Mouse (Mus musculus) G1E (cell line): Measurements from ENCODE around the gene Nanos1. TPM values are rescaled to one million over a fixed set of nuclear protein-coding genes. Genes with fewer than 3 reads are reported as not detected.

Experiments used
- ATAC-seq: 2 replicates; pipeline ENCODE4 v1.8.0; 2016; ENCODE audit warnings: mild to moderate bottlenecking; ENCODE audit not compliant: insufficient number of reproducible peaks, poor library complexity, low FRiP score, severe bottlenecking; ENCODE audit errors: extremely low read depth
- DNase-seq: peaks from one replicate; pipeline ENCODE4 v3.0.0; 2012; ENCODE audit warnings: low spot score
- H3K27me3 ChIP-seq: 2 replicates; pipeline ENCODE4 v1.6.1; 2012; ENCODE audit warnings: mild to moderate bottlenecking, low read length, inconsistent platforms; ENCODE audit not compliant: insufficient read depth
- H3K36me3 ChIP-seq: replicated peaks from 2 replicates; pipeline ENCODE3; 2012; ENCODE audit warnings: mild to moderate bottlenecking, inconsistent platforms
- H3K4me1 ChIP-seq: 2 replicates; pipeline ENCODE4 v1.6.1; 2012; ENCODE audit warnings: low read depth, low read length, inconsistent platforms, mixed read lengths; ENCODE audit not compliant: insufficient read depth
- H3K4me3 ChIP-seq: 2 replicates; pipeline ENCODE4 v1.5.1; 2012; ENCODE audit warnings: low read depth, mild to moderate bottlenecking, inconsistent platforms, low read length, moderate library complexity, mixed read lengths
- H3K9me3 ChIP-seq: replicated peaks from 2 replicates; pipeline ENCODE4 v1.6.1; 2012; ENCODE audit warnings: inconsistent platforms
- CTCF ChIP-seq: IDR thresholded peaks from 2 replicates; pipeline ENCODE4 v1.5.1; 2012; ENCODE audit warnings: low read depth, low read length, inconsistent platforms, mixed read lengths
- GATA1 ChIP-seq: IDR thresholded peaks from 2 replicates; pipeline ENCODE4 v1.6.1; 2012; ENCODE audit warnings: borderline replicate concordance, low read length, inconsistent platforms, mixed read lengths
- GATA2 ChIP-seq: IDR thresholded peaks from 2 replicates; pipeline ENCODE4 v1.6.1; 2012; ENCODE audit warnings: low read depth, low read length, inconsistent platforms, borderline replicate concordance
- POLR2AphosphoS5 ChIP-seq: IDR thresholded peaks from 2 replicates; pipeline ENCODE4 v1.6.1; 2012; ENCODE audit warnings: low read depth, low read length, inconsistent platforms; ENCODE audit not compliant: insufficient replicate concordance
- TAL1 ChIP-seq: conservative IDR thresholded peaks from 2 replicates; pipeline ENCODE4 v1.6.1; 2012; ENCODE audit warnings: low read depth, low read length, inconsistent platforms, mixed read lengths
- polyA plus RNA-seq: library from polyadenylated mRNA; stranded (reverse); fragments of >175 nt; gene quantifications from 2 replicates; pipeline ENCODE4 v1.2.3, GENCODE M21; 2012
- total RNA-seq, 2 experiments: library from RNA; stranded (forward) in 1 of 2; stranded (reverse) in 1 of 2; fragments of 200-1000 nt in 1 of 2; fragments of >200 nt in 1 of 2; fragmentation: Nextera tagmentation in 1 of 2; gene quantifications; 2 replicates each; pipeline ENCODE4 v1.2.3; 2014 to 2017

Nanos1 gene
- total RNA-seq (2014; fragmentation: Nextera tagmentation) = 2.6 and 4.0 TPM in 2 replicates
- total RNA-seq (2017) = 4.4 and 4.6 TPM in 2 replicates
- 2.1 and 2.7 TPM in 2 replicates for polyA plus RNA-seq

DNA sequence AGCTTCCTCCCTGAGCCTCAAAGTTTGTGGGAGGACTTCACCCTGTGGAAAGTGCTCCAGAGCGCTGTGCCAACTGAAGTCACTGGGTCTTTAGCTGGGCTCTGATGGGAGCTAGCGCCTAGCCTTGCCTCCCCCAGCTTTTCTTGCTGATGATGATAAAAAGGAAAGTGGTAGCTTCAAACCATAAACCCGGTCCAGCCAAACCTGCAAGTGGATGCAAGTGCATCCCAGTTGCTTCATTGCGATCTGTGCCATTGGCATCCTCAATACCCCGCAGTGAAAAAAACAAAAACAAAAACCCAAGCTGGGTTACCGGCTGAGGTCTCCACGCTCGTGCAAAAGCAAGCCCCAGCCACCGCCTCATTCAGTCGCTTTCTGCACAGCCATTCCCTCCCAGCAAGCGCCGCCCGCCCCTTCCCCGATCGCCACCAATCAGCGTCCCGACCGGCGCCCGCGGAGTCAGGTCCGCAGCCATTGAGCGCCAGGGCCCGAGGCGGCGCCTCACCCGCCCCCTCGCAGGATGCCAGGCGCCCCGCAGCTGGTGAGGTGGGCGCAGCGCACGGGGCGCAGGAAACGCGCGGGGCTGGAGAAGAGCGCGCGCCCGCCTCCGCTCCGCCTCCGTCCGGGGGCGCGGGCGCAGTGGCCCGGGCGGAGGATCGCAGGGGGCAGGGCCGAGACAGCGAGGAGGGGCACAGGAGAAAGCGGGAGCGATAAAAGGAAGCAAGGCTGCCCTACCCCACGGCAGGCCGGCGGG, at the start of gene Nanos1:
TSS of gene Nanos1 (plus strand) at position 550 of the 754 bp plus-strand sequence.
- H3K4me1 ChIP-seq = peaks cover 32% of the 10 kb centered on the region
- no peak for TF ChIP-seq CTCF
- no peak for TF ChIP-seq GATA1
- no peak for TF ChIP-seq GATA2
- no peak for TF ChIP-seq TAL1
- no peak for TF ChIP-seq POLR2AphosphoS5
- H3K36me3 ChIP-seq = peaks cover 18% of the 10 kb centered on the region
- DNase-seq (peak; percentile 96), ATAC-seq (peak; percentile 83)
- peaks cover 3% of the 10 kb centered on the region; the same call in 1 of the 2 replicates for H3K27me3 ChIP-seq
- H3K4me3 ChIP-seq = peak within 1 kb of the TSS; percentile 85
- no peaks in the 10 kb centered on the region for H3K9me3 ChIP-seq

DNA sequence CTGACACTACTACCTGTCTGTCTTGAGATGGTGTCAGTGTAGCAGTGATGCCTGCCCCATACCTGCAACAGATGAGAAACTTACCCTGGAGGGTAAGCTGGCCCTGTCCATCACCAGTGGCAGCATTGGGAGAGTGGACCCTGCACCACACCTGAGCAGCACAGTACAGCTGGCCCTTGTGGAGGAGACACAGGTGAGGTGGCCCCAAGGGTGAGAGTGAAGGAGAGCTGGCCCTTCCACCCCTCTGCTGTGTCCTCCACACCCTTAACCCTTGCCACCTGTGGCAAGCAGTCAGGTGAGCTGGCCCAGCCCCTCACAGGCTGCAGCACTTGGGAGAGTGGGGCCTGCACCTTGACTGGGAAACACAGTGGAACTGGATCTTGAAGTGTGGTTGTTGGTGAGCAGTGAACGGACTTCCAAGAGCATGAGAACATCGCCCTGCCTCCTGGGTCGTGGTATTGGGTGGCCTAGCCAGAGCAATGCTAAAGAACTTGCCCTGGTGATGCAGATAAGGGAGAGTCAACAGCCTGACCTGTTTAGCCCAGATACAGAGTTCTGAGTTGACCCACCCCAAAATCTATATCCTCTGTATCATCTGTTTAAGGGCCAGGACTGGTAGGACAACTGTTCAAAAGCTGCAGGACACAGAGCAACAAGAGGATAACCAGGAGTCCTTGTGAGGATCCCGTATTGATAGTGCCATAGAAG, 46.4 kb upstream of the Nanos1 start:
- H3K4me3 ChIP-seq = no peak overlapping the region
- DNase-seq = no peak

DNA sequence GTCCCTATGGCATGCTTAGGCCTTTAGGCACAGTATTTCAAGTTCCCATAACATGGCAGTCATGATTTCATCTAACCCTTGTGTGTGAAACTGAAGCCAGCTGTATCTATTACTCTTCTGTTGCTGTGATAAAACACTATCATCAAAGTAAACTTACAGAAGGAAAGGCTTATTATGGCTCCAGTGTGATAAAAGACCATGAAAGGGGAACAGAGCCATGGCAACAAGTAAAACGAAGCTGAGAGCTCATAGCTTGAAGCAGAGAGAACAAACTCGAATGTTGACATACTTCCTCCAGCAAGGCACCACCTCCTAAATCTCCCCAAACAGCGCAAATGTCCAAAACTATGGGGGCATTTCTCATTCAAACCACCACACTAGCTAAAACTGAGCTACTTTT, 45.6 kb upstream of the Nanos1 start:
- Histone ChIP-seq H3K4me3 (no peak overlapping the region), H3K9me3 (no peaks in the 10 kb centered on the region), H3K36me3 (no peaks in the 10 kb centered on the region), H3K27me3 (peaks cover 6% of the 10 kb centered on the region; the same call in 1 of the 2 replicates), H3K4me1 (peaks cover 6% of the 10 kb centered on the region; the same call in 1 of the 2 replicates)
- TF ChIP-seq CTCF (no peak), POLR2AphosphoS5 (no peak), GATA1 (no peak), TAL1 (no peak), GATA2 (no peak)
- ATAC-seq = no peak
- no peak for DNase-seq

More for the DNA sequence above, 46.4 kb upstream of the Nanos1 start:
- peaks cover 6% of the 10 kb centered on the region; the same call in 1 of the 2 replicates for H3K27me3 ChIP-seq
- ATAC-seq = no peak
- no peaks in the 10 kb centered on the region for H3K36me3 ChIP-seq
- H3K9me3 ChIP-seq = no peaks in the 10 kb centered on the region
- H3K4me1 ChIP-seq = peaks cover 6% of the 10 kb centered on the region; the same call in 1 of the 2 replicates
- TF ChIP-seq TAL1 = no peak
- TF ChIP-seq GATA2 = no peak
- TF ChIP-seq CTCF = no peak
- no peak for TF ChIP-seq GATA1
- TF ChIP-seq POLR2AphosphoS5 = no peak

DNA sequence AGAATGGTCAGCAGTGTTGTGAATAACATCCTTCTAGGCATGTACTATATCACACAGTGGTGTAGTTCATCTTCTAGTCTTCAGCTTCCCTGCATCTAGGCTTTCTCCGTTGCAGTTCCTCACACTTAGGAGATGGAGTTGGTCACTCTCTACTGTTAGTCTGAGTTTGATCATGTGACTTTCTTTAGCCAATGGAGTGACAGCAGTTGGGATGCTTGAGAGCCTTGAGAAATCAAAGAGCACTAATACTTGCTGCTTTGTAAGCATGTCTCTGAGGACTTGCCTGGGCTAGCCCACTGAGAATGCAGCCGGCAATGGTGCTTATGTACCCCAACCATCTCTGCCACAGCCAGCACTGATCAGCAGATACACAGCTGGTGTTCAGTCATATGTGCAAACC, 43.2 kb upstream of the Nanos1 start:
- no peak for DNase-seq

DNA sequence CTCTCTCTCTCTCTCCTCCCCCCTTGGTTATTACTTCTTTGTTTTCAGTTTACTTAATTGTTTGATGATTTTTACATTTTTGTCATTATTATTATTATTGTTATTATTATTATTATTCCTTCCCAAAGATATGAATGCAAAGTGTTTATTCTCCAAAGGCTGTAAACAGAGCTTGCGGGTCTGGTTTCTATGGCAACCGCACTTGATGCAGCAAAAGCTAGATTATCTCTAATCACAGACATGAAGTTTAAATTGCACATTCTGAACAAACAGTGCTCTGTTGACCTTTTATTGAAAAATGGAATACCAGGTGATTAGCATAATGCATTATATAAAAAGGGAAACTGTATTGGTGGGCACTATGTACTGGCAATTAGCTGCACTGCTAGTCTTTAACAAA, 39.4 kb upstream of the Nanos1 start:
- ATAC-seq (no peak), DNase-seq (no peak)
- no peak for TF ChIP-seq POLR2AphosphoS5
- no peaks in the 10 kb centered on the region for H3K9me3 ChIP-seq
- H3K4me1 ChIP-seq = peaks cover 6% of the 10 kb centered on the region; the same call in 1 of the 2 replicates
- H3K36me3 ChIP-seq = no peaks in the 10 kb centered on the region
- peaks cover 17% of the 10 kb centered on the region for H3K27me3 ChIP-seq
- H3K4me3 ChIP-seq = no peak overlapping the region

More for the DNA sequence above, 43.2 kb upstream of the Nanos1 start:
- Histone ChIP-seq H3K4me1 (peaks cover 6% of the 10 kb centered on the region; the same call in 1 of the 2 replicates), H3K27me3 (peaks cover 6% of the 10 kb centered on the region; the same call in 1 of the 2 replicates), H3K36me3 (no peaks in the 10 kb centered on the region), H3K4me3 (no peak overlapping the region), H3K9me3 (no peaks in the 10 kb centered on the region)
- TF ChIP-seq GATA2 (no peak), TAL1 (no peak), GATA1 (no peak), POLR2AphosphoS5 (no peak), CTCF (no peak)
- ATAC-seq = no peak

DNA sequence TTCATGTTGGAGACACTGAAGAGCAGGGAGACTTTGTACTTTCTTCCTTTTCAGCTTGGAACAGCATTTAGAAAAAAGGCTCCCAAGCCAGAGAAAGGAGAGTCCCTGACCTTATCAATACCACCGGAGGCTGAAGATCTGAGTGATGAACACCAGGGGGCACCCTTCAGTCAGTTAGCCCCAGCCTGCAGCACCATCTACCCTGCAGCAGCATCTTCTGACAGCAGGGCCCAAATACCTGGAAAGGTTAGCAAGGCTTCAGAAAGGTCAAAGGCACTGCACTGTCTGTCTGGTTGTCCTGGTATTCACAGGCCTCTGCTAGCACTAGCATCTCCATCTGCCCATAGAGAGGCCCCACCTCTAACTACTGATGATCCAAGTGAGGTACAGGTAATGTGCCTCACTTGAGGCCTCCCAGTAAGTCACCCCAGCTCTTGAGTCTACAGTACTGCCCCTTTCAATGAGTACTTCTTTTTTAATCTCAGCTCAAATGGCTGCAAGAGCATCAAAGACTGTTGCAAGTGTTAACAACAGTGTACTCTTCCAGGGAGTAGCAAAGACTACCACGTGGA, 25.4 kb upstream of the Nanos1 start:
- Histone ChIP-seq H3K36me3 (no peaks in the 10 kb centered on the region), H3K4me1 (no peaks in the 10 kb centered on the region), H3K27me3 (peaks cover 25% of the 10 kb centered on the region), H3K9me3 (no peaks in the 10 kb centered on the region), H3K4me3 (no peak overlapping the region)
- no peak for TF ChIP-seq TAL1
- peak; percentile 74 for TF ChIP-seq CTCF
- TF ChIP-seq POLR2AphosphoS5 = no peak
- TF ChIP-seq GATA2 = no peak
- ATAC-seq (peak; percentile 49; the same call in 1 of the 2 replicates), DNase-seq (peak; percentile 31)
